Mouse (Mus musculus): ENCODE measurements around the gene En1. TPM values are rescaled to one million over a fixed set of nuclear protein-coding genes. Genes with fewer than 3 reads are reported as not detected.
A peak's percentile ranks its signal among the peaks of the same experiment; 100 is the strongest.

En1 gene
- polyA plus RNA-seq, 1 experiment from 2014 or later = 1.1 TPM

DNA sequence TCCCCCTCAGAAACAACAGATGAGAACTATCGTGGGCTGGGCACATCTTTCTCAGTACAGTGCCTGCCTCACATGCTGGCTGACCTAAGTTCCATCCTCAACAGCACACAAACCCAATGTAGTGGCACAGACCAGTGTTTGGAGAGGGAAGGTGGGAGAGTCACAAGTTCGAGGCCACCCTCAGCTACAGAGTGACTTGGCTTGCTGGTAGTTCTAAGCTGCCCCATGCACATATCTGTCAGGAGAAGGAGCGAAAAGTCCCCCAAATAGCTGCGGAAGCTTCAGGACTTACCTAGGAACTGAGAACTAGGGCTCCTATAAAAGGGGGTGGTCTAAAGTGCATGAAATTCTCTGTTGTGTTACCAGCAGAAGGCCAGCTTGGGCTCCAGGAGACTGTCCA, 14.3 kb upstream of the En1 start:
- ATAC-seq (replicated peaks; ENCODE audit: low FRiP score) (no peak), DNase-seq (ENCODE audit: low spot score) (peak; percentile 40)
- Histone ChIP-seq H3K27ac (ENCODE audit: low read depth, low read length) (no peak overlapping the region), H3K4me3 (ENCODE audit: low read depth, low read length) (no peak overlapping the region), H3K9me3 (ENCODE audit: control insufficient read depth, low read length) (no peaks in the 10 kb centered on the region), H3K4me2 (ENCODE audit: low read depth, low read length, severe bottlenecking) (no peak overlapping the region), H3K36me3 (ENCODE audit: control insufficient read depth, insufficient read depth, low read length) (no peaks in the 10 kb centered on the region), H3K9ac (ENCODE audit: low read length) (no peak overlapping the region), H3K27me3 (ENCODE audit: control insufficient read depth, insufficient read depth, low read length) (peaks cover 31% of the 10 kb centered on the region), H3K4me1 (replicated peaks; ENCODE audit: control insufficient read depth, insufficient read depth, low read length) (no peaks in the 10 kb centered on the region)
- WGBS = 73% methylated on average over 4 of the region's 4 CpGs

DNA sequence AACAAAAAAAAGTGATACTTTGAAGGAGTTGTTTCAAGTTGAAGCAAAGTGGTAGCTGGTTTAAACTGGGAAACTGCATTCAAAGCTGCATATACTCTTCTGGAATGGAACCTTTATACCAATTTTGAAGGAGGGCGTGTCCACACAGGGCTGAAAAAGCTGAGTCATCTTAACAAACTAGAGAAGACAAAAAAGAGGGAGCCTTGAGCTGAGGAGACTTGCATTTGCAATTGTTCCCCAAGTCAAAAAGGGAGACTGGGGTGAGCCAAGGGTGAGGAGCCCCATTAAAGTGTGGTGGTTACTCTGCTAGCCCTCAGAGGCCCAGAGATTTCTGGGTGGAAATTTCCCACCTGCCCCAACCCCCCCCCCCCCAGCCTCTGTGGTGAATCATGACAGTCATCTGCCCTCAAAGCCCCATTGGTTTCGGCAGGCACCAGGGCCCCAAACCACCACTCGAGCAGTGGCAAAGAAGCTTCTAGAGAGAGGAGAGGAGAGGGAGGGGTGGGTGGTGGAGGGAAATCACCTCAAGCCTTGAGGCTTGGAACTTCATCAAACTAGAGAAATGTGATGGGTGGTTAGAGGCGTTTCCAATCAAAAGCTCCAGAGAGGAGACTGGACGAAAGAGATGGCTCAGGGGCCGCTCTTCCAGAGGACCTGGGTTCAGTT, 13.7 kb upstream of the En1 start:
- H3K9ac ChIP-seq (ENCODE audit: low read length) = no peak overlapping the region
- H3K27ac ChIP-seq (ENCODE audit: low read depth, low read length) = no peak overlapping the region
- H3K4me1 ChIP-seq (replicated peaks; ENCODE audit: control insufficient read depth, insufficient read depth, low read length) = no peaks in the 10 kb centered on the region
- no peak overlapping the region for H3K4me3 ChIP-seq (ENCODE audit: low read depth, low read length)
- peaks cover 37% of the 10 kb centered on the region for H3K27me3 ChIP-seq (ENCODE audit: control insufficient read depth, insufficient read depth, low read length)
- WGBS = 71% methylated on average over 6 of the region's 6 CpGs
- DNase-seq (ENCODE audit: low spot score) = peak; percentile 17
- H3K36me3 ChIP-seq (ENCODE audit: control insufficient read depth, insufficient read depth, low read length) = no peaks in the 10 kb centered on the region
- H3K9me3 ChIP-seq (ENCODE audit: control insufficient read depth, low read length) = no peaks in the 10 kb centered on the region
- no peak overlapping the region for H3K4me2 ChIP-seq (ENCODE audit: low read depth, low read length, severe bottlenecking)
- ATAC-seq (replicated peaks; ENCODE audit: low FRiP score) = no peak

DNA sequence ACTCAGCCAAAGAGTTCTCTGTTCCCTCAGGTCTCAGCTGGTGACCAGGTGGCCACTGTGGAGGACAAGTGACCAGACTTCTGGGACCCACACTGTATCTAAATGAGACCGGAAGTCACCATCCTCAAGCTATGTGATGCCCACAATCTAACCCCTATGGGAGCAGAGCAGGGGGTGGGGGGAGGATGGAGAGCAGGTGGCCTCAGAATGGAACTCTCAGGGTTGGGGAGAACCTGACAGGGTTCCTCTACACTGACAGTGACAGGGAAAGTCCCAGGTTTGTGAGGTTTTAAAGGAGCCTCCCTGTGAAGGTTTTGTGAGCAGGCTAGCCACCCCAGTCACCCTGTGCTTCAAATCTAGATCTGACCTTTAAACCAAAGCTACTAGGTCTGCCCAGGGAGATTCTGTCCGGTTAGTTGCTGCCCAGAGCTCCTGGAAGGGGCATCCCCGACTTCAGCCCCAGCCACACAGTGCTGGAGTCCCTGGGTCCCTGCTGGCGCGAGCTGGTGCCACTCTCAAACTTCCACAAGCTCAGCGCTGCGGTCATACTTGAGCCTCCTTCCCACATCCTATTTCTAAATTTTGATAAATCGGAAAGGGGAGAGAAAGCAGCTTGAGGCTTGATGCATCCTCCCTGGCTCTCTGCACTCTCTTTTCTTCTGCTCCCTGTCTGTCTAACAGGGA, 8.8 kb upstream of the En1 start:
- no peak overlapping the region for H3K4me2 ChIP-seq (ENCODE audit: low read depth, low read length, severe bottlenecking)
- 6% methylated on average over 8 of the region's 8 CpGs for WGBS
- H3K9ac ChIP-seq (ENCODE audit: low read length) = no peak overlapping the region
- no peaks in the 10 kb centered on the region for H3K36me3 ChIP-seq (ENCODE audit: control insufficient read depth, insufficient read depth, low read length)
- no peak overlapping the region for H3K27ac ChIP-seq (ENCODE audit: low read depth, low read length)
- H3K4me1 ChIP-seq (replicated peaks; ENCODE audit: control insufficient read depth, insufficient read depth, low read length) = no peaks in the 10 kb centered on the region
- H3K9me3 ChIP-seq (ENCODE audit: control insufficient read depth, low read length) = no peaks in the 10 kb centered on the region
- peaks cover 78% of the 10 kb centered on the region for H3K27me3 ChIP-seq (ENCODE audit: control insufficient read depth, insufficient read depth, low read length)
- no peak for DNase-seq (ENCODE audit: low spot score)
- ATAC-seq (replicated peaks; ENCODE audit: low FRiP score) = no peak
- H3K4me3 ChIP-seq (ENCODE audit: low read depth, low read length) = no peak overlapping the region

- Histone ChIP-seq H3K27me3 (ENCODE audit: control insufficient read depth, insufficient read depth, low read length) (peaks cover 86% of the 10 kb centered on the region), H3K9me3 (ENCODE audit: control insufficient read depth, low read length) (no peaks in the 10 kb centered on the region), H3K27ac (ENCODE audit: low read depth, low read length) (no peak overlapping the region), H3K4me1 (replicated peaks; ENCODE audit: control insufficient read depth, insufficient read depth, low read length) (no peaks in the 10 kb centered on the region), H3K4me2 (ENCODE audit: low read depth, low read length, severe bottlenecking) (no peak overlapping the region), H3K9ac (ENCODE audit: low read length) (no peak overlapping the region), H3K36me3 (ENCODE audit: control insufficient read depth, insufficient read depth, low read length) (no peaks in the 10 kb centered on the region), H3K4me3 (ENCODE audit: low read depth, low read length) (no peak overlapping the region)
- DNase-seq (ENCODE audit: low spot score) (no peak), ATAC-seq (replicated peaks; ENCODE audit: low FRiP score) (no peak)
- WGBS = under 1% methylated on average over 8 of the region's 8 CpGs
Observed at GRCm38 (mm10) chr1:120594603-120595002, 7.6 kb upstream of the En1 start.

DNA sequence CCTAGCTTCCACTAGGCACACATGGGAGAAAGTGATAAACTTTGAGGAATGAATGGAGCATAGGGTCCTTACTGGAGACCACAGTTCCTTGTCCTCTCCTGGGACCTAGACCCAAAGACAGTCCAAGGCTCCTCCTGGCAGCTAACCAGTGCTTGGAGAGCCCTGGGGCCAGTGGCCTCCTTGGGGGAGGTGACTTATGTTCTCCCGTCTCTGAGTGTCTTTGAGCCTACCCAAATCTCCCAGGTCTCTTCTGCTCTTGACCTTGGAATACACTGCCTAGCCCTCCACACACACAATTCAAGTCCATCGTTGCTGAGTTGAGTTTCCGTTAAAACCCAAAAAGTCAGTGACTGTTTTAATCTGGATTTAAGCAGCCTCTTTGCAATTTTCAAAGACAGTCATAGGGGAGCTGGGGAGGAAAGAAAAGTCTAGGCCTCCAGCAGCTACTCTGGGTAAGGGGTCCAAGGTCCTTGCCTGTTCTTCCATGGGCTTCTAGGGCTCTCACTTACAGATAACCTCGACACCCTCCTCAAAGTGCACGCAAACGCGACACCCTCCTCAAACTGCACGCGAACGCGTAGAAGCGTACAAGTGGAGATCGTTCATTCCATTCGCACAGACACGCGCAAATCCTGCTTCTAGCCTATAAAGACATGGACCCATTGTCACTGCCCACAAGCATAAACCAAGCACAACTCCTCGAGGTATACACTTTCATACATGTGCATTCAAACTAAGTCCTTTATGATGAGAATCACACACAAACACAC, 6.6 kb upstream of the En1 start:
- 1% methylated on average over 17 of the region's 17 CpGs for WGBS
- no peak overlapping the region for H3K4me3 ChIP-seq (ENCODE audit: low read depth, low read length)
- DNase-seq (ENCODE audit: low spot score) (no peak), ATAC-seq (replicated peaks; ENCODE audit: low FRiP score) (no peak)
- H3K9me3 ChIP-seq (ENCODE audit: control insufficient read depth, low read length) = no peaks in the 10 kb centered on the region
- H3K4me1 ChIP-seq (replicated peaks; ENCODE audit: control insufficient read depth, insufficient read depth, low read length) = no peaks in the 10 kb centered on the region
- H3K27ac ChIP-seq (ENCODE audit: low read depth, low read length) = no peak overlapping the region
- H3K27me3 ChIP-seq (ENCODE audit: control insufficient read depth, insufficient read depth, low read length) = peaks cover 92% of the 10 kb centered on the region
- H3K9ac ChIP-seq (ENCODE audit: low read length) = no peak overlapping the region
- no peak overlapping the region for H3K4me2 ChIP-seq (ENCODE audit: low read depth, low read length, severe bottlenecking)
- no peaks in the 10 kb centered on the region for H3K36me3 ChIP-seq (ENCODE audit: control insufficient read depth, insufficient read depth, low read length)

DNA sequence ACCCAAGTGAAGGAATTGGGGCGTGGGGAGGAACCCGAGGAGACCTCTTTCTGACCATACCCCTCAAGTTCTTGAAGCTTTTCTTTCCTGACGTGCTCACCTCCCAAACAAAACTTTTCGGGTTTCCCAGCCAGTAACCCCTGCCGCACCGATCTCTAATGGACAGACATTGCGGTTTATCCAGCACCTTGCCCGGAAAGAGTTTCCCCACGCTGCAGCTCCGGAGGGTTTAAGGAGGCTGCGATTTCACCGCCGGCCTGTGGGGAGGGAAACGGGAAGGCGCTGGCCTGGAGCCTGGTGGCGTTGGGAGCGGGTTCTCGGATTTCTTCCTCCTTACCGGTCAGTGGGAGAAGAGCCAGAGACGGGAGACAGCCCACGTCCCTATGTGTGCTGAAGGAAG, 5.9 kb upstream of the En1 start:
- Histone ChIP-seq H3K4me3 (ENCODE audit: low read depth, low read length) (no peak overlapping the region), H3K9ac (ENCODE audit: low read length) (no peak overlapping the region), H3K36me3 (ENCODE audit: control insufficient read depth, insufficient read depth, low read length) (no peaks in the 10 kb centered on the region), H3K27me3 (ENCODE audit: control insufficient read depth, insufficient read depth, low read length) (peaks cover 92% of the 10 kb centered on the region), H3K4me2 (ENCODE audit: low read depth, low read length, severe bottlenecking) (no peak overlapping the region; the same call in 1 of the 2 replicates), H3K9me3 (ENCODE audit: control insufficient read depth, low read length) (no peaks in the 10 kb centered on the region), H3K4me1 (replicated peaks; ENCODE audit: control insufficient read depth, insufficient read depth, low read length) (no peaks in the 10 kb centered on the region), H3K27ac (ENCODE audit: low read depth, low read length) (no peak overlapping the region)
- ATAC-seq (replicated peaks; ENCODE audit: low FRiP score) (no peak), DNase-seq (ENCODE audit: low spot score) (no peak)
- 1% methylated on average over 19 of the region's 21 CpGs for WGBS

GRCm38 (mm10) chr1:120596784-120597183, 5.4 kb upstream of the En1 start:
- Histone ChIP-seq H3K27ac (ENCODE audit: low read depth, low read length) (no peak overlapping the region), H3K4me1 (replicated peaks; ENCODE audit: control insufficient read depth, insufficient read depth, low read length) (no peaks in the 10 kb centered on the region), H3K4me3 (ENCODE audit: low read depth, low read length) (no peak overlapping the region), H3K36me3 (ENCODE audit: control insufficient read depth, insufficient read depth, low read length) (no peaks in the 10 kb centered on the region), H3K9me3 (ENCODE audit: control insufficient read depth, low read length) (no peaks in the 10 kb centered on the region), H3K4me2 (ENCODE audit: low read depth, low read length, severe bottlenecking) (no peak overlapping the region; the same call in 1 of the 2 replicates), H3K27me3 (ENCODE audit: control insufficient read depth, insufficient read depth, low read length) (peaks cover 94% of the 10 kb centered on the region), H3K9ac (ENCODE audit: low read length) (no peak overlapping the region)
- DNase-seq (ENCODE audit: low spot score) (no peak), ATAC-seq (replicated peaks; ENCODE audit: low FRiP score) (no peak)
- WGBS = under 1% methylated on average over 19 of the region's 19 CpGs

DNA sequence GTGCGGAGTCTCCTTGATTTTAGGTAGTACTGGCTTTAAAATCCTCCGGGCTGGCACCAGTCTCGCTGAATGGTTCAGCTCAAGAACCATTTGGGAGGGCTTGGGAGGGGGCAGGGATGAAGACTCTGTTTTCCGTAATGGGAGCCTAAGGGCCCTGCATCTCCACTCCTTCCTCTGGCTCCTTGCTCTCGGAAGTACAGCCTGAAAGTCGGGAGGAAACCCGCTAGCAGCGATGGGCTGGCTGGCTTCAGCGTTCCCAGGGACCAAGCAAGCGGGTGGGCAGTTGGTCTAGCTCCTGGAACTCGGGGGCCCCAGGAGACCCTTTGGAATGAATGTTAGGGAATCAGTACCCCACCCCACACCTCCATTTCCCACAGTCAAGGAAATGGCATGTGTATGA, 4.9 kb upstream of the En1 start:
- Histone ChIP-seq H3K4me3 (ENCODE audit: low read depth, low read length) (no peak overlapping the region), H3K36me3 (ENCODE audit: control insufficient read depth, insufficient read depth, low read length) (no peaks in the 10 kb centered on the region), H3K27me3 (ENCODE audit: control insufficient read depth, insufficient read depth, low read length) (peaks cover 94% of the 10 kb centered on the region), H3K9ac (ENCODE audit: low read length) (no peak overlapping the region), H3K27ac (ENCODE audit: low read depth, low read length) (no peak overlapping the region), H3K4me2 (ENCODE audit: low read depth, low read length, severe bottlenecking) (no peak overlapping the region), H3K4me1 (replicated peaks; ENCODE audit: control insufficient read depth, insufficient read depth, low read length) (0 out of 2 replicates have a peak, but pooled peaks cover 2% of the 10 kb centered on the region), H3K9me3 (ENCODE audit: control insufficient read depth, low read length) (no peaks in the 10 kb centered on the region)
- 0% methylated on average over 11 of the region's 11 CpGs for WGBS
- DNase-seq (ENCODE audit: low spot score) = no peak
- no peak for ATAC-seq (replicated peaks; ENCODE audit: low FRiP score)

All from forebrain, embryonic 11.5 days (tissue).